Comparison of ENCODE assay signal across 20 mouse cellular contexts in genomic region chr5:53018316-53018715, GRCm38 (mm10). TPM values are rescaled to one million over a fixed set of nuclear protein-coding genes. Genes with fewer than 3 reads are reported as not detected.
DNase-seq lines count a peak whose midpoint lies in the region; ATAC-seq and TF ChIP-seq lines count a peak whose summit lies in the region.
"Had no signal": no experiment of that assay in that cellular context is flagged by ENCODE, and none has a peak within 500 bp of the region (broad histone marks: within the 10 kb centered on the region; RNA-seq: fewer than 3 reads in every experiment).

No protein-coding gene starts in this region.

- H3K4me1 ChIP-seq in intestine, embryonic 15.5 days (replicated peaks): no peaks in the 10 kb centered on the region
- H3K4me1 ChIP-seq in intestine, postnatal 0 days (replicated peaks; ENCODE audit: control insufficient read depth, insufficient read depth, low read length): no peaks in the 10 kb centered on the region
- H3K4me1 ChIP-seq in small intestine, adult 2 months (ENCODE audit: control insufficient read depth, insufficient read depth, insufficient read length, low read length): peaks cover 17% of the 10 kb centered on the region; the same call in 1 of the 2 replicates
- H3K4me1 ChIP-seq: embryonic facial prominence, embryonic 10.5 days; embryonic facial prominence, embryonic 12.5 days; forebrain, embryonic 13.5 days; forebrain, embryonic 15.5 days had no signal

- no peak for DNase-seq in spleen, postnatal 36 days (ENCODE audit: low spot score in 2 of 2)
- no peak for DNase-seq in layer of hippocampus, adult 9-10 months (ENCODE audit: low spot score)
- DNase-seq in natural killer cell, adult 2 months (ENCODE audit: low spot score in 2 of 2): no peak
- DNase-seq: adrenal gland, adult 2 months; adrenal gland, postnatal 10 days; adrenal gland, postnatal 25 days; cerebellum, adult 11-12 months; cerebellum, adult 2 months; cerebellum, adult 9-10 months; cerebellum, postnatal 10 days; cerebellum, postnatal 25 days had no signal

- H3K4me3 ChIP-seq in intestine, embryonic 15.5 days (replicated peaks): no peak overlapping the region
- H3K4me3 ChIP-seq in intestine, postnatal 0 days (ENCODE audit: low read depth, low read length): no peak overlapping the region
- no peak overlapping the region for H3K4me3 ChIP-seq in small intestine, adult 2 months (ENCODE audit: low read depth, low read length)
- H3K4me3 ChIP-seq: embryonic facial prominence, embryonic 10.5 days; embryonic facial prominence, embryonic 12.5 days; forebrain, embryonic 13.5 days; forebrain, embryonic 15.5 days had no signal

- H3K9ac ChIP-seq in intestine, embryonic 15.5 days: no peak overlapping the region
- H3K9ac ChIP-seq in intestine, postnatal 0 days (ENCODE audit: low read depth, low read length): no peak overlapping the region
- H3K9ac ChIP-seq: embryonic facial prominence, embryonic 12.5 days; forebrain, embryonic 13.5 days; forebrain, embryonic 15.5 days had no signal

- no peaks in the 10 kb centered on the region for H3K9me3 ChIP-seq in intestine, embryonic 15.5 days
- no peaks in the 10 kb centered on the region for H3K9me3 ChIP-seq in intestine, postnatal 0 days (ENCODE audit: control insufficient read depth)
- H3K9me3 ChIP-seq: embryonic facial prominence, embryonic 10.5 days; embryonic facial prominence, embryonic 12.5 days; forebrain, embryonic 13.5 days; forebrain, embryonic 15.5 days had no signal

- peak; percentile 53 for ATAC-seq in intestine, embryonic 15.5 days
- ATAC-seq in intestine, postnatal 0 days: peak; percentile 84
- ATAC-seq: forebrain, embryonic 13.5 days; forebrain, embryonic 15.5 days had no signal

- TF ChIP-seq POLR2A in small intestine, adult 2 months (IDR thresholded peaks at IDR 0.05; ENCODE audit: low read depth, low read length): no peak

- no peak overlapping the region for H3K27ac ChIP-seq in intestine, embryonic 15.5 days
- no peak overlapping the region; the same call in 1 of the 2 replicates for H3K27ac ChIP-seq in intestine, postnatal 0 days (ENCODE audit: low read depth, low read length)
- H3K27ac ChIP-seq in small intestine, adult 2 months (ENCODE audit: insufficient read depth, low read depth, low read length): peak overlapping the region; percentile 75
- H3K27ac ChIP-seq: embryonic facial prominence, embryonic 10.5 days; embryonic facial prominence, embryonic 12.5 days; forebrain, embryonic 13.5 days; forebrain, embryonic 15.5 days had no signal

- H3K4me2 ChIP-seq in intestine, embryonic 15.5 days (replicated peaks): no peak overlapping the region
- H3K4me2 ChIP-seq in intestine, postnatal 0 days (replicated peaks; ENCODE audit: low read depth): no peak overlapping the region
- H3K4me2 ChIP-seq: embryonic facial prominence, embryonic 12.5 days; forebrain, embryonic 13.5 days; forebrain, embryonic 15.5 days had no signal

- no peaks in the 10 kb centered on the region for H3K27me3 ChIP-seq in intestine, embryonic 15.5 days (replicated peaks)
- no peaks in the 10 kb centered on the region for H3K27me3 ChIP-seq in intestine, postnatal 0 days (replicated peaks; ENCODE audit: control insufficient read depth, insufficient read depth, low read length)
- no peaks in the 10 kb centered on the region for H3K27me3 ChIP-seq in small intestine, adult 2 months (ENCODE audit: control insufficient read depth, insufficient read depth, low read length)
- H3K27me3 ChIP-seq: embryonic facial prominence, embryonic 12.5 days; forebrain, embryonic 13.5 days; forebrain, embryonic 15.5 days had no signal

- WGBS in intestine, embryonic 15.5 days: 68% methylated on average over 4 of the region's 4 CpGs
- WGBS in intestine, postnatal 0 days: 59% methylated on average over 4 of the region's 4 CpGs
- WGBS in small intestine, adult 2 months: 22% methylated on average over 4 of the region's 4 CpGs

- no peaks in the 10 kb centered on the region for H3K36me3 ChIP-seq in intestine, embryonic 15.5 days
- H3K36me3 ChIP-seq in intestine, postnatal 0 days (ENCODE audit: control insufficient read depth, insufficient read depth): no peaks in the 10 kb centered on the region
- 0 out of 2 replicates have a peak, but pooled peaks cover 1% of the 10 kb centered on the region for H3K36me3 ChIP-seq in small intestine, adult 2 months (ENCODE audit: control insufficient read depth, insufficient read depth, low read length)
- H3K36me3 ChIP-seq: embryonic facial prominence, embryonic 10.5 days; embryonic facial prominence, embryonic 12.5 days; forebrain, embryonic 15.5 days had no signal

- TF ChIP-seq CTCF in intestine, postnatal 0 days (IDR thresholded peaks at IDR 0.05; ENCODE audit: low read depth): no peak
- no peak for TF ChIP-seq CTCF in small intestine, adult 2 months (IDR thresholded peaks at IDR 0.05; ENCODE audit: extremely low read depth, insufficient read length, insufficient replicate concordance, low read depth, low read length)

RNA-seq across cellular contexts. Expression of gene Slc34a2, which starts 19.6 kb away (rescaled TPM):
- polyA plus RNA-seq in intestine, embryonic 15.5 days (2015; fragmentation: Nextera tagmentation; extraction: Ambion mirVana): 16.3 and 18.3 TPM in 2 replicates
- 132 and 161 TPM in 2 replicates for polyA plus RNA-seq in intestine, postnatal 0 days (2015; fragmentation: Nextera tagmentation; extraction: Ambion mirVana)
- polyA plus RNA-seq in small intestine, adult 2 months (2012; rRNA removed): 4.3 and 447 TPM in 2 replicates
- polyA plus RNA-seq: adrenal gland, adult 2 months; cortical plate, adult 2 months; forebrain, embryonic 11.5 days; forebrain, embryonic 13.5 days; forebrain, embryonic 15.5 days had no signal
